ENCODE assay signal across 17 mouse cellular contexts in the genomic region with DNA sequence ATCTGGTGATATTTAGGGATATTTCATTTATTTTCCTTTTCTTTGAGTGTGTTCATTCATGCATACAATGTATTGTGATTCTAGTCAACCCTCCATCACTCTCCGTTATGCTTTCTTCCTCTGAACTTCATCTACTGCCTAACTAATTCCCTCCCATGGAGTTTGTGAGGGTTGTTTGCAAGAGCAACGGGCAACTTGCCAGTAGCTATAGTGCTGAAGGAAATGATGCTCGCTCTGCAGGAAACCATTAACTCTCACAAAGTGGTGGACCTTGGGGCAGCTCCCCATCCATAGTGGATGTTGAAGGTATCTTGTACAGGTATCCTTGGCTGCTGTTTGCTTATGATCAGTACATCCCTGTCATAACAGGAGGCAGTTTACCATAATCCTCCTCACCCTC. TPM values are rescaled to one million over a fixed set of nuclear protein-coding genes. Genes with fewer than 3 reads are reported as not detected.
DNase-seq lines count a peak whose midpoint lies in the region; ATAC-seq and TF ChIP-seq lines count a peak whose summit lies in the region.
"Had no signal": no experiment of that assay in that cellular context is flagged by ENCODE, and none has a peak within 500 bp of the region (broad histone marks: within the 10 kb centered on the region; RNA-seq: fewer than 3 reads in every experiment).

No protein-coding gene starts in this region.

- 53% methylated on average over 3 of the region's 3 CpGs for WGBS in neural tube, embryonic 11.5 days
- 26% methylated on average over 3 of the region's 3 CpGs for WGBS in hindbrain, embryonic 13.5 days
- 37% methylated on average over 3 of the region's 3 CpGs for WGBS in midbrain, postnatal 0 days

- no peak for DNase-seq in neural tube, embryonic 11.5 days (ENCODE audit: low spot score)
- no peak for DNase-seq in neural tube, embryonic 10.5 days (ENCODE audit: extremely low spot score, low spot score)
- peak; percentile 32 for DNase-seq in midbrain, postnatal 0 days (ENCODE audit: low spot score)
- DNase-seq in adrenal gland, adult 18-20 months (ENCODE audit: low spot score in 2 of 2), result no peak
- no peak for DNase-seq in heart, postnatal 4 days
- no peak for DNase-seq in heart, adult 11 months
- DNase-seq: cerebellum, postnatal 10 days; kidney, adult 2 months had no signal

- H3K27ac ChIP-seq in neural tube, embryonic 11.5 days (ENCODE audit: low read depth, low read length), result no peak overlapping the region
- no peak overlapping the region for H3K27ac ChIP-seq in hindbrain, embryonic 13.5 days
- H3K27ac ChIP-seq in midbrain, postnatal 0 days (ENCODE audit: low read depth, low read length), result no peak overlapping the region
- H3K27ac ChIP-seq: left cerebral cortex, adult 2 months; limb, embryonic 13.5 days had no signal

- ATAC-seq in neural tube, embryonic 11.5 days (ENCODE audit: insufficient read depth, low FRiP score, low TSS enrichment), result peak; percentile 8; the same call in 1 of the 2 replicates
- 0 out of 2 replicates have a peak, but pooled peaks have one; percentile 4 for ATAC-seq in hindbrain, embryonic 13.5 days (ENCODE audit: low FRiP score)
- no peak; the same call in 1 of the 2 replicates for ATAC-seq in midbrain, postnatal 0 days (ENCODE audit: low FRiP score)
- ATAC-seq: Patski had no signal

- TF ChIP-seq CTCF in midbrain, postnatal 0 days (IDR thresholded peaks at IDR 0.05), result no peak

- no peaks in the 10 kb centered on the region for H3K9me3 ChIP-seq in neural tube, embryonic 11.5 days (ENCODE audit: control insufficient read depth, low read length)
- no peaks in the 10 kb centered on the region for H3K9me3 ChIP-seq in hindbrain, embryonic 13.5 days
- no peaks in the 10 kb centered on the region for H3K9me3 ChIP-seq in midbrain, postnatal 0 days (ENCODE audit: low read length)
- H3K9me3 ChIP-seq: heart, embryonic 12.5 days; limb, embryonic 13.5 days had no signal

- no peak overlapping the region for H3K4me2 ChIP-seq in neural tube, embryonic 11.5 days (ENCODE audit: low read depth)
- peak overlapping the region; percentile 34 for H3K4me2 ChIP-seq in hindbrain, embryonic 13.5 days
- H3K4me2 ChIP-seq in midbrain, postnatal 0 days (ENCODE audit: low read depth, low read length, poor library complexity, severe bottlenecking), result peak overlapping the region; percentile 32
- H3K4me2 ChIP-seq: heart, embryonic 12.5 days; limb, embryonic 13.5 days had no signal

- H3K9ac ChIP-seq in neural tube, embryonic 11.5 days (ENCODE audit: low read length), result no peak overlapping the region
- H3K9ac ChIP-seq in hindbrain, embryonic 13.5 days, result peak overlapping the region; percentile 35; the same call in 1 of the 2 replicates
- H3K9ac ChIP-seq in midbrain, postnatal 0 days (replicated peaks; ENCODE audit: low read length, poor library complexity, severe bottlenecking), result no peak overlapping the region
- H3K9ac ChIP-seq: heart, embryonic 12.5 days; limb, embryonic 13.5 days had no signal

- H3K4me1 ChIP-seq in neural tube, embryonic 11.5 days (ENCODE audit: control insufficient read depth, insufficient read depth, low read length), result no peaks in the 10 kb centered on the region
- peaks cover 10% of the 10 kb centered on the region for H3K4me1 ChIP-seq in hindbrain, embryonic 13.5 days (replicated peaks)
- H3K4me1 ChIP-seq in midbrain, postnatal 0 days (ENCODE audit: insufficient read depth, low read length), result no peaks in the 10 kb centered on the region
- H3K4me1 ChIP-seq: heart, embryonic 12.5 days had no signal

- H3K27me3 ChIP-seq in neural tube, embryonic 11.5 days (ENCODE audit: control insufficient read depth, insufficient read depth, low read length), result no peaks in the 10 kb centered on the region
- no peaks in the 10 kb centered on the region for H3K27me3 ChIP-seq in hindbrain, embryonic 13.5 days
- no peaks in the 10 kb centered on the region for H3K27me3 ChIP-seq in midbrain, postnatal 0 days (ENCODE audit: insufficient read depth, low read length)
- H3K27me3 ChIP-seq: heart, embryonic 12.5 days; limb, embryonic 13.5 days had no signal

- no peak overlapping the region for H3K4me3 ChIP-seq in neural tube, embryonic 11.5 days (ENCODE audit: low read depth, low read length)
- H3K4me3 ChIP-seq in hindbrain, embryonic 13.5 days, result no peak overlapping the region; the same call in 1 of the 2 replicates
- H3K4me3 ChIP-seq in midbrain, postnatal 0 days (ENCODE audit: low read depth, low read length), result no peak overlapping the region
- H3K4me3 ChIP-seq: heart, embryonic 12.5 days; left cerebral cortex, adult 2 months; limb, embryonic 13.5 days had no signal

- no peaks in the 10 kb centered on the region for H3K36me3 ChIP-seq in neural tube, embryonic 11.5 days (ENCODE audit: control insufficient read depth, insufficient read depth, low read length)
- no peaks in the 10 kb centered on the region for H3K36me3 ChIP-seq in hindbrain, embryonic 13.5 days
- H3K36me3 ChIP-seq in midbrain, postnatal 0 days (ENCODE audit: insufficient read depth, low read length), result no peaks in the 10 kb centered on the region
- H3K36me3 ChIP-seq: heart, embryonic 12.5 days; limb, embryonic 13.5 days had no signal

RNA-seq across cellular contexts. Expression of a gene that starts 20.6 kb away (rescaled TPM):
- not detected in 2 replicates for polyA plus RNA-seq in neural tube, embryonic 11.5 days (2014; fragmentation: Nextera tagmentation; extraction: Ambion mirVana)
- polyA plus RNA-seq in hindbrain, embryonic 13.5 days (2015; fragmentation: Nextera tagmentation; extraction: Ambion mirVana), result 0.42 and 0.89 TPM in 2 replicates
- 0.16 and 0.28 TPM in 2 replicates for total RNA-seq in midbrain, postnatal 0 days (2014; rRNA removed)
- 7.4 and 7.9 TPM in 2 replicates for polyA plus RNA-seq in midbrain, postnatal 0 days (2015; fragmentation: Nextera tagmentation; extraction: Ambion mirVana)
- total RNA-seq in adrenal gland, adult 18-20 months (2021), result not detected
- under 1 TPM in 1 of 2 experiments, not detected in 1; 0.11 TPM for total RNA-seq in heart, postnatal 4 days (2021)
- total RNA-seq: gastrocnemius, adult 8-10 months; hematopoietic stem cell, adult 5-6 weeks; megakaryocyte progenitor cell, adult 5-6 weeks had no signal
- polyA plus RNA-seq: kidney, adult 2 months; limb, embryonic 13.5 days had no signal

RNA-seq across cellular contexts. Expression of a gene that starts 21.3 kb away (rescaled TPM):
- polyA plus RNA-seq in neural tube, embryonic 11.5 days (2014; fragmentation: Nextera tagmentation; extraction: Ambion mirVana), result not detected in 2 replicates
- polyA plus RNA-seq in hindbrain, embryonic 13.5 days (2015; fragmentation: Nextera tagmentation; extraction: Ambion mirVana), result not detected in 2 replicates
- total RNA-seq in midbrain, postnatal 0 days (2014; rRNA removed), result not detected in 2 replicates
- polyA plus RNA-seq in midbrain, postnatal 0 days (2015; fragmentation: Nextera tagmentation; extraction: Ambion mirVana), result not detected in 2 replicates
- not detected for total RNA-seq in adrenal gland, adult 18-20 months (2021)
- not detected for total RNA-seq in heart, postnatal 4 days (2021)
- total RNA-seq: gastrocnemius, adult 8-10 months; layer of hippocampus, adult 18-20 months; left cerebral cortex, adult 2 months had no signal
- polyA plus RNA-seq: heart, embryonic 12.5 days; limb, embryonic 13.5 days; Patski had no signal
